Mouse (Mus musculus) ES-E14 (cell line): ENCODE results near the gene Stxbp2. TPM values are rescaled to one million over a fixed set of nuclear protein-coding genes. Genes with fewer than 3 reads are reported as not detected.

Source experiments
- DNase-seq: peaks from one replicate; pipeline ENCODE4 v3.0.0-alpha.2; 2013; ENCODE audit warnings: low read depth, low spot score
- H3K27ac ChIP-seq: 2 replicates; pipeline ENCODE4 v1.5.1; 2012; ENCODE audit warnings: low read depth, mild to moderate bottlenecking, low read length, moderate library complexity, mixed read lengths; ENCODE audit not compliant: poor library complexity, insufficient read depth, severe bottlenecking
- H3K36me3 ChIP-seq: 2 replicates; pipeline ENCODE4 v1.6.1; 2012; ENCODE audit warnings: mild to moderate bottlenecking, low read length, moderate library complexity, mixed read lengths; ENCODE audit not compliant: control insufficient read depth, poor library complexity, insufficient read depth, severe bottlenecking
- H3K4me1 ChIP-seq, 2 experiments: fragments of 150-350 bp in 1 of 2; sonication (generic) in 1 of 2; 2 replicates each; pipeline ENCODE4 v1.6.1; 2012; ENCODE audit warnings: low read length in 2 of 2, mild to moderate bottlenecking in 1 of 2, mixed read lengths in 1 of 2; ENCODE audit not compliant: control insufficient read depth in 2 of 2, insufficient read depth in 2 of 2, poor library complexity in 1 of 2
- H3K4me3 ChIP-seq, 2 experiments: fragments of 150-350 bp in 1 of 2; sonication (generic) in 1 of 2; 2 replicates each; pipeline ENCODE4 v1.5.1; 2012; ENCODE audit warnings: low read length in 2 of 2, low read depth in 1 of 2, mild to moderate bottlenecking in 1 of 2, mixed read lengths in 1 of 2; ENCODE audit not compliant: insufficient read depth in 1 of 2, poor library complexity in 1 of 2, severe bottlenecking in 1 of 2
- H3K9ac ChIP-seq: 2 replicates; pipeline ENCODE4 v1.6.1; 2012; ENCODE audit warnings: low read depth, mild to moderate bottlenecking, low read length, mixed read lengths; ENCODE audit not compliant: poor library complexity, insufficient read depth, severe bottlenecking
- H3K9me3 ChIP-seq: fragments of 150-350 bp; sonication (generic); 2 replicates; pipeline ENCODE4 v1.6.1; 2012; ENCODE audit warnings: low read depth, mild to moderate bottlenecking, low read length; ENCODE audit not compliant: control insufficient read depth, insufficient read depth
- CHD2 ChIP-seq: IDR thresholded peaks from 2 replicates; pipeline ENCODE4 v1.6.1; 2014; ENCODE audit warnings: mild to moderate bottlenecking, low read depth, low read length, inconsistent platforms
- HCFC1 ChIP-seq: IDR thresholded peaks from 2 replicates; pipeline ENCODE4 v1.6.1; 2012; ENCODE audit warnings: low read length, inconsistent platforms, borderline replicate concordance; ENCODE audit not compliant: insufficient read depth
- MAFK ChIP-seq: IDR thresholded peaks from 2 replicates; pipeline ENCODE4 v1.6.1; 2014; ENCODE audit warnings: mild to moderate bottlenecking, low read depth, low read length, inconsistent platforms; ENCODE audit not compliant: insufficient read depth
- ZC3H11A ChIP-seq: IDR thresholded peaks from 2 replicates; pipeline ENCODE4 v1.6.1; 2012; ENCODE audit warnings: low read depth, mild to moderate bottlenecking, inconsistent platforms, low read length, borderline replicate concordance
- ZNF384 ChIP-seq: IDR thresholded peaks from 2 replicates; pipeline ENCODE4 v1.6.1; 2012; ENCODE audit warnings: low read depth, low read length, inconsistent platforms
- in situ Hi-C, 2 experiments: fragments of 600-800 bp; cut with MboI; formaldehyde crosslinking; loops; one replicate each; pipeline ENCODE4 v1.15.1; 2025; ENCODE audit warnings: low sequenced_read_pairs in 2 of 2, inconsistent platforms in 1 of 2; ENCODE audit not compliant: unreplicated experiment in 2 of 2
- total RNA-seq: library from RNA; depleted of rRNA; stranded (reverse); fragments of 300-350 nt; gene quantifications from 2 replicates; pipeline ENCODE4 v1.2.3, GENCODE M21; 2012

Stxbp2 gene
- total RNA-seq, 1 experiment = 38.5 TPM

DNA sequence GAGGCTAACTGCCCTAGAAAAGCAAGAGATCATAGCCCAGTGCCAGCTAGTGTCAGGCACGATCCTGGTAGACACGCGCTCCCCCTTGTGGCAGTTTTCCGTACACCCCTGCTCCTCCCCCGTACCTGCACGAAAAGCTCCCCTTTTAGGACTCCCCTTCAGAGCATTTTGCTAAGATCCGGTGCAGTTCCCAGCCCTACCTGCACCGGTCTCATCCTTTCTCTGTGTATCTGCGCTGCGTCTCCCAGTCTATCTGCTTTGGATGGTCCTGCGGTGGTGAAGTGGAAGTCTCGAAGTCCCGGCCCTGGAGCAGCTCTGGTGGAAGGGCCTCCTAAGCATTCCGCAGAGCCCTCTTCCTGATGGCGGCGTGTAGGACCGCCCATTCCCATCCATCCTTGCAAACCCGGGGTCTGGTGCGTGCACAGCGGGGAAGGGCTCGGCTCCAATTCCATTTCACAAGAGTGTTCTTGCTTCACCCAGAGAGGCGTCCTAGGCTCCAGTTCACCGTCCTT, 41.3 kb downstream of the Stxbp2 start, which contains the start of gene Fcor:
Gene Fcor, minus strand, starts transcription at position 383 of the 512 bp plus-strand sequence.
- Histone ChIP-seq H3K4me3 (peak within 1 kb of the TSS; percentile 72 to 80), H3K9me3 (no peaks in the 10 kb centered on the region), H3K4me1 (peaks cover 0 to 6% of the 10 kb centered on the region in 2 experiments; a peak in 2 of 4 replicates), H3K27ac (peak within 1 kb of the TSS; percentile 38; the same call in 1 of the 2 replicates), H3K36me3 (no peaks in the 10 kb centered on the region), H3K9ac (peak within 1 kb of the TSS; percentile 54; the same call in 1 of the 2 replicates)
- peak; percentile 61; the same call in 1 of the 2 replicates for TF ChIP-seq HCFC1
- no peak for TF ChIP-seq ZNF384
- TF ChIP-seq ZC3H11A = peak; percentile 17; the same call in 1 of the 2 replicates
- in situ Hi-C loops = loop anchor here in 1 of 2 experiments (10.0 kb wide), 1 partner anchor 387 kb away; no protein-coding TSS in a partner anchor
- DNase-seq = peak; percentile 79

DNA sequence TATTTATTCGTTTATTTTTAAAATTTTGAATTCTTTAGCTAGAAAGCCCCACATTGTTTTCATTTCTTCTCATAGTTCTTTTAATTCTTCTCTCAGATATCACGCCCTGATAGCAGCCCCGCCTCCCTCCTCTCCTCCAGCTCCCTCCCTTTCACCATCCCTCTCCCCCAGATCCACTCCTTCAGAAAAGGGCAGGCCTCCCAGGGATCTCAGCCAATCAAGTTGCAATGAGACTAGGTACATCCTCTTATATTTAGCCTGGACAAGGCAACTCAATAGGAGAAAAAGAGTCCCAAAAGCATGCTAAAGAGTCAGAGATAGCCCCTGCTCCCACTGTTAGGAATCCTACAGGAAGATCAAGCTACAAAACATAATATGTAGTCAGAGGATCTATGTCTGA, 43.9 kb downstream of the Stxbp2 start:
- Histone ChIP-seq H3K9ac (no peak overlapping the region), H3K4me1 (peaks cover 4 to 8% of the 10 kb centered on the region in 2 experiments; a peak in 3 of 4 replicates), H3K9me3 (no peaks in the 10 kb centered on the region), H3K36me3 (peaks cover 7% of the 10 kb centered on the region), H3K27ac (no peak overlapping the region), H3K4me3 (no peak overlapping the region)
- DNase-seq = no peak
- no peak for TF ChIP-seq CHD2
- TF ChIP-seq HCFC1 = no peak
- TF ChIP-seq ZC3H11A = no peak
- TF ChIP-seq MAFK = no peak
- TF ChIP-seq ZNF384 = no peak
- in situ Hi-C loops = loop anchor here in 1 of 2 experiments (10.0 kb wide), 1 partner anchor 390 kb away; no protein-coding TSS in a partner anchor

GRCm38 (mm10) chr8:3676131-3676992, 45.6 kb downstream of the Stxbp2 start, which contains the start of gene Trappc5:
Gene Trappc5 (plus strand): TSS chr8:3676299.
- Histone ChIP-seq H3K27ac (peak within 1 kb of the TSS; percentile 65), H3K4me3 (peak within 1 kb of the TSS; percentile 87 to 89), H3K9ac (peak within 1 kb of the TSS; percentile 91), H3K36me3 (peaks cover 10% of the 10 kb centered on the region), H3K9me3 (no peaks in the 10 kb centered on the region), H3K4me1 (peaks cover 4 to 5% of the 10 kb centered on the region in 2 experiments; a peak in 3 of 4 replicates)
- in situ Hi-C loops = loop anchor here in 1 of 2 experiments (10.0 kb wide), 1 partner anchor 392 kb away; no protein-coding TSS in a partner anchor
- no peak for TF ChIP-seq MAFK
- peak; percentile 74; the same call in 1 of the 2 replicates for TF ChIP-seq ZC3H11A
- no peak for TF ChIP-seq HCFC1
- no peak for TF ChIP-seq CHD2
- TF ChIP-seq ZNF384 = peak; percentile 63
- peak; percentile 89 for DNase-seq

GRCm38 (mm10) chr8:3676993-3677579, 46.3 kb downstream of the Stxbp2 start:
- no peak for TF ChIP-seq MAFK
- no peak for TF ChIP-seq ZC3H11A
- TF ChIP-seq CHD2 = no peak
- no peak for TF ChIP-seq ZNF384
- no peak for TF ChIP-seq HCFC1
- H3K9ac ChIP-seq = peak overlapping the region; percentile 91
- H3K27ac ChIP-seq = peak overlapping the region; percentile 65; the same call in 1 of the 2 replicates
- H3K9me3 ChIP-seq = no peaks in the 10 kb centered on the region
- no peak for DNase-seq
- H3K36me3 ChIP-seq = peaks cover 10% of the 10 kb centered on the region
- peaks cover 4 to 5% of the 10 kb centered on the region in 2 experiments; a peak in 3 of 4 replicates for H3K4me1 ChIP-seq
- in situ Hi-C loops = loop anchor here in 1 of 2 experiments (10.0 kb wide), 1 partner anchor 392 kb away; no protein-coding TSS in a partner anchor
- H3K4me3 ChIP-seq = peak overlapping the region; percentile 87 to 89
